Mouse (Mus musculus): Measurements from ENCODE around the gene Tmem14a. TPM values are rescaled to one million over a fixed set of nuclear protein-coding genes. Genes with fewer than 3 reads are reported as not detected.
"Not testable (repeated sequence)": the region's sequence is repeated elsewhere in the genome, so short reads cannot be mapped to it uniquely, and the experiment has no call there.

Tmem14a gene
- polyA plus RNA-seq, 1 experiment from 2014 or later: 13.5 TPM

DNA sequence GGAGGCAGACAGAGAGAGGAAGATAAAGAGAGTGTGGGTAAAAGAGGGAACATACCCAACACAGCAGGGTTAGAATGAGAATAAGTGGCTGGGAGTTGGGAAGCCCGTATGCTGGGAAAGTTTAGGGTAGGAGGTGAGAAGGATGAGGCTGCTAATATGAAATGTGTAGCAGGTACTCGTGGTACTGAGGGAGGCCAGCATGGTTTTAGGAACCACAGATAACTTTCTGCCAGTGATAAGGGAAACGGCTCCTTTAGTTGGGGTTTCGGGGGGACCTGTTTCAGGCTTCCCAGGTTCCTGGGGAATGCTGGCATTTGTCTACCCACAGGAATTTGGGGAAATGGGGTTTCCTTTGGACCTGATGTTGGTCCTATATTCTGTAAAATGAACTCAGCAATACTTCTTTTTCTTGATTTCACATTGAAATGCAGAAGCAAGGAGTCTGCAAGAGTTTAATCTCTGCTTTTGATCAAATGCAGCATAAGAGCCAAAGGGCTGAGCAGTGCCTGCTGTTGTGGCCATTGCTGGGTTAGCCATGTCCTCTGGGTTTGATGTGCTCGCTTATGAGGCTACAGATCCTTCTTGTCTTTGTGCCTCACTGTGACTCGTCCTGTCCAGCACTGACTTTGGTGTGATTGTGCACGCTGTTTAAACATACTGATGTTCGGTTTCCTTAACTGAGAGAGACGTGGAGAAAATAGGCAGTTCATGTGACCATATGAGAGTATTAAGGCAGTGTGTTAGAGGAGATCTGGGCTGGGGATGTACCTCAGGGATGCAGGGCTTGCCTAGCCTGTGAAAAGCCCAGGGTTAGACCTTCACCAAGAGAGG is 30.4 kb downstream of the Tmem14a start:
- ATAC-seq (ENCODE audit: insufficient read depth, low FRiP score): no peak
- Histone ChIP-seq H3K4me3 (replicated peaks; ENCODE audit: low read length) (no peak overlapping the region), H3K36me3 (ENCODE audit: control insufficient read depth, insufficient read depth, low read length) (no peaks in the 10 kb centered on the region), H3K9ac (ENCODE audit: low read length) (no peak overlapping the region), H3K4me1 (ENCODE audit: control insufficient read depth, insufficient read depth, low read length) (no peaks in the 10 kb centered on the region), H3K27me3 (ENCODE audit: control insufficient read depth, insufficient read depth, low read length) (no peaks in the 10 kb centered on the region), H3K27ac (ENCODE audit: low read length) (no peak overlapping the region), H3K9me3 (replicated peaks; ENCODE audit: control insufficient read depth, low read length) (no peaks in the 10 kb centered on the region), H3K4me2 (ENCODE audit: low read depth, low read length) (no peak overlapping the region)
- WGBS: 73% methylated on average over 9 of the region's 9 CpGs

DNA sequence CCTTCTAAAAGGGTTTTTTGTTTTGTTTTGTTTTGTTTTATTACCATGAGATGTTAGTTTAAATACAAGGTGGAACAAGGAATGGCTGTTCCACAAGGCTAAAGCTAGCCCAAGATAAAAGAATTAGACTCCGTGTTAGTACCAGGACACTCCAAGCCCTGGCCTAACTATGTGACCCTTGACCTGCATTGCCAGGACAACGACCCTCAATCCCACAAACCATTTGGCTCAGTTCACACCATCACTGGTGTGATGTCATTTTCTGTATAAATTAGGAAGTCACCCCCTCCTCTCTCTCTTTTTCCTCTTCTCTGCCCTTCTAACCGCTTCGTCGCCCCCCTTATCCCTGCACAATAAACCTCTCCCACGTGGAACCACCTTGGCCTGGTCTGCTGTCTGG is 33.3 kb downstream of the Tmem14a start:
- ATAC-seq (ENCODE audit: insufficient read depth, low FRiP score): no peak
- H3K9ac ChIP-seq (ENCODE audit: low read length): no peak overlapping the region
- no peaks in the 10 kb centered on the region for H3K27me3 ChIP-seq (ENCODE audit: control insufficient read depth, insufficient read depth, low read length)
- no peak overlapping the region for H3K4me2 ChIP-seq (ENCODE audit: low read depth, low read length)
- no peak overlapping the region for H3K4me3 ChIP-seq (replicated peaks; ENCODE audit: low read length)
- no peaks in the 10 kb centered on the region for H3K36me3 ChIP-seq (ENCODE audit: control insufficient read depth, insufficient read depth, low read length)
- 70% methylated on average over 6 of the region's 6 CpGs for WGBS
- no peaks in the 10 kb centered on the region for H3K4me1 ChIP-seq (ENCODE audit: control insufficient read depth, insufficient read depth, low read length)
- no peaks in the 10 kb centered on the region for H3K9me3 ChIP-seq (replicated peaks; ENCODE audit: control insufficient read depth, low read length)
- H3K27ac ChIP-seq (ENCODE audit: low read length): no peak overlapping the region

DNA sequence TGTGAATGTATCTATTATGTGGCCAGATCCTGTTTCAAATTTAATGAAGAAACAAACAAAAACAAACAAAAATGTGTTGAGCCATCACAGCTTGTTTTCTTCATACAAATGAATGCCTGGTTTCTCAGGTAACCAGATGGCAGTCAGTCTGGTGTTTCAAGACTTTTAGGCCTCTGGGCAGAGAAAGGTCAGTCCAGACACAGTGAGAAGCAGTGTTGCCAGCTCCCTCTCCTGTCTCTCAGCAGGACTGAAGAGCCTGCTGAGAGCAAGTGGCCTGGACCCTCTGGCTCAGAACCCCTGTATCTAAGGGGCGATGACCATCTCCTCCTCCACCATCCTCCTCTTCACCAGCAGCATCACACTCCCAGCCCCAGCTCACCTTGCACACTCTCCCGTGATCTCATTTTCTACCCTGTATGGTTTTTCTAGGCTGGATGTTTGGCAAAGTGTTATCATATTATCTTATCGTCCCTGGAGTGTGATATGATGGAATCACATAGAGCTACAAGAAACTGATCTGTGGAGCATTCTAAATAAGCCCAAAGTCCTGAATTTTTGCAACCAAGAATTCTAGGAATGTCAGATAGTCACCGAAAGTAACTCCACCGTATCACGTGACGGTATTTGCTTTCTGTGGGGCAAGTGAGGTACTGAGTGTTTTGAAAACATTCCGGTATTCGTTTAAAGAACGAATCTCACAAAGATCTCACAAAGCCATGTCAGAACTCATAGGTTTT is 34.4 kb downstream of the Tmem14a start:
- no peaks in the 10 kb centered on the region for H3K9me3 ChIP-seq (replicated peaks; ENCODE audit: control insufficient read depth, low read length)
- H3K4me2 ChIP-seq (ENCODE audit: low read depth, low read length): no peak overlapping the region
- H3K36me3 ChIP-seq (ENCODE audit: control insufficient read depth, insufficient read depth, low read length): no peaks in the 10 kb centered on the region
- H3K4me3 ChIP-seq (replicated peaks; ENCODE audit: low read length): no peak overlapping the region
- no peak for ATAC-seq (ENCODE audit: insufficient read depth, low FRiP score)
- WGBS: 68% methylated on average over 10 of the region's 10 CpGs
- H3K27ac ChIP-seq (ENCODE audit: low read length): no peak overlapping the region
- H3K9ac ChIP-seq (ENCODE audit: low read length): no peak overlapping the region
- H3K27me3 ChIP-seq (ENCODE audit: control insufficient read depth, insufficient read depth, low read length): no peaks in the 10 kb centered on the region
- no peaks in the 10 kb centered on the region for H3K4me1 ChIP-seq (ENCODE audit: control insufficient read depth, insufficient read depth, low read length)

DNA sequence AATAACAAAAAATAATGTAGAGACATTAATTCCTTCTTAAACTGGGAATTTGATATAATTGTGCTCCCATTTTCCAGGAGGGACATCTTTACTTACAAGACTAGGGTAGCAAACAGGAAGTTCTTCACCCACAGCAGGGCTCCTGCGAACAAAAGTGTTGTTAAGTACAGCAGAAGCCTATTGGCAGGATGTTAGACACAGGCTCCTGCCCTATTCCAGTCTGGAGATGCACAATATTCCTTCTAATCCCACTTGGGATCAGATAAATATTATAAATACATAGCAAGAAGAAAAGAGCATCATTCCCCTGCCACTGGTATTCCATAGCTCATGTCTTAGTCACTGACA is 34.9 kb downstream of the Tmem14a start:
- Histone ChIP-seq H3K36me3 (ENCODE audit: control insufficient read depth, insufficient read depth, low read length) (no peaks in the 10 kb centered on the region), H3K9ac (ENCODE audit: low read length) (no peak overlapping the region), H3K4me3 (replicated peaks; ENCODE audit: low read length) (no peak overlapping the region), H3K4me2 (ENCODE audit: low read depth, low read length) (no peak overlapping the region), H3K4me1 (ENCODE audit: control insufficient read depth, insufficient read depth, low read length) (no peaks in the 10 kb centered on the region), H3K27ac (ENCODE audit: low read length) (no peak overlapping the region), H3K27me3 (ENCODE audit: control insufficient read depth, insufficient read depth, low read length) (no peaks in the 10 kb centered on the region), H3K9me3 (replicated peaks; ENCODE audit: control insufficient read depth, low read length) (no peaks in the 10 kb centered on the region)
- WGBS: 84% methylated on average over 1 of the region's 1 CpGs
- ATAC-seq (ENCODE audit: insufficient read depth, low FRiP score): no peak

DNA sequence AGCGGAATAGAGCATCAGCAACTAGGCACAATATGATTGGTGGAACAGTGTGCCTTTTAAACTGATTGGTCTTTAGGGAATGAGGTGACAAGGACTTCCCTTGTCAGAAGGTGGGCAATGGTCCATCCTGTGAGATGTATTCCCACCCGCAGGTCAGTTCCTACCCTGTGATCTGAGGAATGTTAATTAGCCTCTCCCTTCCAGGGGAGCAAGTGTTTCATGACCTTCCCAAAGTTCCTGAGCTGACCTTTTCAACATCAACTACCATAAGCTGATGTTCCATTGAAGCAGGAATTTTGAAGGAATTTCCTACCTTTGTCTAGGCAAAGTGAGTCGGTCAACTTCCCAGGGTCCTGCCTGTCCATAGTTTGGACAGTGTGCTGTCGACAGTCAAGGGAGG is 35.5 kb downstream of the Tmem14a start:
- Histone ChIP-seq H3K27ac (ENCODE audit: low read length) (no peak overlapping the region), H3K4me2 (ENCODE audit: low read depth, low read length) (no peak overlapping the region), H3K4me3 (replicated peaks; ENCODE audit: low read length) (no peak overlapping the region), H3K4me1 (ENCODE audit: control insufficient read depth, insufficient read depth, low read length) (no peaks in the 10 kb centered on the region), H3K36me3 (ENCODE audit: control insufficient read depth, insufficient read depth, low read length) (no peaks in the 10 kb centered on the region), H3K9ac (ENCODE audit: low read length) (no peak overlapping the region), H3K9me3 (replicated peaks; ENCODE audit: control insufficient read depth, low read length) (no peaks in the 10 kb centered on the region), H3K27me3 (ENCODE audit: control insufficient read depth, insufficient read depth, low read length) (no peaks in the 10 kb centered on the region)
- WGBS: 72% methylated on average over 4 of the region's 4 CpGs
- no peak for ATAC-seq (ENCODE audit: insufficient read depth, low FRiP score)

DNA sequence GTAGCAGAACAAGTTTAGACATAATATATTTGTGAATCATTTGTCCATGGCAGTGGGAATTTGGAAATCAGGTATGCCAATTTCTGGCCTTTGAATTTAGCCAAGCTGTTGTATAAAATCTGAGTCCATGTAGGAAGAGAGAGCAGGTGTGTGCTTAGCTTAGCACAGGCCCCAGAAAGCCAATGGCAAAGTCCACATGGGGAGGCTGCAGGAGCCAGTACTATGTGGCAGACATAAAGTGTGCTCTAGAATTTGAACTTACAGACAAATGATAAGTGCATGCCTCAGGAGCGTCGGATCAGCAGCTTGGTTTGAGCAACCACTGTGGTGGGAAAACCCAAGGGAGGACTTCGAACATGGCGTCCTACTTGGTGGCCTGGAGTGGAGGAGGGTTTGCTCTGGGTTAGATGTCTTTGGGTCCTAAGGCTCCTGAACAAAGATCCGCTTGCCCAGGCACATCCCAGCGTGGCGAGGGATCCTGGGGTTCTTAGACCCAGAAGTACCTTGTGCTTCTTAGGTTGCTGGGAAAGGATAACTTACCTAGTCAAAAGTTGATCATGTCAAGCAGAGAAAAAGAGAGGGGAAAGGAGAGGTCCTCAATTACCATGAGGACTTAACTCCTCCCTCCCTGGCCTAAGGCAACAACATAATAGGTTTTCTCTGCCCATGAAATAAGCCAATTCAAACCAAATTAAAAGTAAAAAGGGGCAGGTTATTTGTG is 37.4 kb downstream of the Tmem14a start:
- no peak for ATAC-seq (ENCODE audit: insufficient read depth, low FRiP score)
- Histone ChIP-seq H3K4me3 (replicated peaks; ENCODE audit: low read length) (no peak overlapping the region), H3K27me3 (ENCODE audit: control insufficient read depth, insufficient read depth, low read length) (no peaks in the 10 kb centered on the region), H3K4me2 (ENCODE audit: low read depth, low read length) (no peak overlapping the region), H3K36me3 (ENCODE audit: control insufficient read depth, insufficient read depth, low read length) (no peaks in the 10 kb centered on the region), H3K27ac (ENCODE audit: low read length) (no peak overlapping the region), H3K9me3 (replicated peaks; ENCODE audit: control insufficient read depth, low read length) (no peaks in the 10 kb centered on the region), H3K9ac (ENCODE audit: low read length) (no peak overlapping the region), H3K4me1 (ENCODE audit: control insufficient read depth, insufficient read depth, low read length) (no peaks in the 10 kb centered on the region)
- WGBS: 90% methylated on average over 7 of the region's 7 CpGs

DNA sequence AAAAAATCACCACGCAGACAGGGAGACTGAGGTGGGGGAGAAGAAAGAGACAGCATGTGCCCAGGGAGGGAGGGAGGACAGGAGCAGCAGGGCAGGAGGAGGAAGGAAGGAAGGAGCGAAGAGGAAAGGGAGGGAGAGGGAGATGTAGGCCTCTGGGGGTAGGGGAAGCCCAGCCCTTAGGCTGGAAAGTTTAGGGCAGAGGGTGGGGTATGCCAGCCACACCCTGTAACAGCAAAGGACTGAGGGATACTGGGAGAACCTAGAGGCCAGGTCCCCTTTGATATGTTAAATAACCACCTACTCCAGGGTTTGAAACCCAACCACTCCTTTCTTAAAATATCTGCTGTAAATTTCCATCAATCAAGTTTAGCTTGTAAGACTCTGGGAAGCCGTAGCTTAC is 38.0 kb downstream of the Tmem14a start:
- no peak overlapping the region for H3K4me2 ChIP-seq (ENCODE audit: low read depth, low read length)
- 51% methylated on average over 3 of the region's 3 CpGs for WGBS

DNA sequence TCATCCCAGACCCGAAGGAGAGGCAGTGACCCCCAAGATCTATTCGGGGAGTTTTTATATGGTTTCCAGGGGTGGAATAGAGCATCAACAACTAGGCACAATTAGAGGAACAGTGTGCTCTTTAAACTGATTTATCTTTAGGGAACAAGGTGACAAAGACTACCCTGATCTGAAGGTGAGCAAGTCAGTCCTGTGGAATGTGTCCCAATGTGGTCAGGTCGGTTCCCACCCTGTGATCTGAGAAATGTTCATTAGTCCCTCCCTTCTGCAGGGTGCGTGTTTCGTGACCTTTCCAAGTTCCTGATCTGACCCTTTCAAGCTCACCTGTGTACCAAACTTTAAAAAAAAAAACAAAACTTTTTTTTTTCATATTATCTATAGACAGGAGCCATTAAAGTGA is 38.5 kb downstream of the Tmem14a start:
- H3K9ac ChIP-seq (ENCODE audit: low read length): no peak overlapping the region
- no peak overlapping the region for H3K27ac ChIP-seq (ENCODE audit: low read length)
- no peak overlapping the region for H3K4me3 ChIP-seq (replicated peaks; ENCODE audit: low read length)
- H3K4me2 ChIP-seq (ENCODE audit: low read depth, low read length): no peak overlapping the region
- H3K36me3 ChIP-seq (ENCODE audit: control insufficient read depth, insufficient read depth, low read length): no peaks in the 10 kb centered on the region
- no peaks in the 10 kb centered on the region for H3K4me1 ChIP-seq (ENCODE audit: control insufficient read depth, insufficient read depth, low read length)
- no peak for ATAC-seq (ENCODE audit: insufficient read depth, low FRiP score)
- H3K9me3 ChIP-seq (replicated peaks; ENCODE audit: control insufficient read depth, low read length): no peaks in the 10 kb centered on the region
- 66% methylated on average over 5 of the region's 5 CpGs for WGBS
- no peaks in the 10 kb centered on the region for H3K27me3 ChIP-seq (ENCODE audit: control insufficient read depth, insufficient read depth, low read length)

More for the DNA sequence above, 38.0 kb downstream of the Tmem14a start:
- Histone ChIP-seq H3K4me1 (ENCODE audit: control insufficient read depth, insufficient read depth, low read length) (no peaks in the 10 kb centered on the region), H3K27ac (ENCODE audit: low read length) (no peak overlapping the region), H3K9ac (ENCODE audit: low read length) (no peak overlapping the region), H3K36me3 (ENCODE audit: control insufficient read depth, insufficient read depth, low read length) (no peaks in the 10 kb centered on the region), H3K9me3 (replicated peaks; ENCODE audit: control insufficient read depth, low read length) (no peaks in the 10 kb centered on the region), H3K27me3 (ENCODE audit: control insufficient read depth, insufficient read depth, low read length) (no peaks in the 10 kb centered on the region), H3K4me3 (replicated peaks; ENCODE audit: low read length) (no peak overlapping the region)
- no peak; the same call in 1 of the 2 replicates for ATAC-seq (ENCODE audit: insufficient read depth, low FRiP score)

- not testable (repeated sequence) for H3K9ac ChIP-seq (ENCODE audit: low read length); ATAC-seq (ENCODE audit: insufficient read depth, low FRiP score); H3K4me1 ChIP-seq (ENCODE audit: control insufficient read depth, insufficient read depth, low read length); H3K4me3 ChIP-seq (replicated peaks; ENCODE audit: low read length); H3K9me3 ChIP-seq (replicated peaks; ENCODE audit: control insufficient read depth, low read length); H3K4me2 ChIP-seq (ENCODE audit: low read depth, low read length); H3K36me3 ChIP-seq (ENCODE audit: control insufficient read depth, insufficient read depth, low read length); H3K27me3 ChIP-seq (ENCODE audit: control insufficient read depth, insufficient read depth, low read length); H3K27ac ChIP-seq (ENCODE audit: low read length)
- WGBS: 76% methylated on average over 8 of the region's 8 CpGs
These were observed 41.6 kb downstream of the Tmem14a start for GRCm38 (mm10) chr1:21259981-21260380.

Measured in stomach, embryonic 16.5 days (tissue).